Mouse (Mus musculus) ES-E14 (cell line): ENCODE measurements around the gene Nup210.

Experiments
- CHD2 ChIP-seq: IDR thresholded peaks from 2 replicates; pipeline ENCODE4 v1.6.1; 2014; ENCODE audit warnings: mild to moderate bottlenecking, low read depth, low read length, inconsistent platforms
- HCFC1 ChIP-seq: IDR thresholded peaks from 2 replicates; pipeline ENCODE4 v1.6.1; 2012; ENCODE audit warnings: low read length, inconsistent platforms, borderline replicate concordance; ENCODE audit not compliant: insufficient read depth
- MAFK ChIP-seq: IDR thresholded peaks from 2 replicates; pipeline ENCODE4 v1.6.1; 2014; ENCODE audit warnings: mild to moderate bottlenecking, low read depth, low read length, inconsistent platforms; ENCODE audit not compliant: insufficient read depth
- ZC3H11A ChIP-seq: IDR thresholded peaks from 2 replicates; pipeline ENCODE4 v1.6.1; 2012; ENCODE audit warnings: low read depth, mild to moderate bottlenecking, inconsistent platforms, low read length, borderline replicate concordance
- ZNF384 ChIP-seq: IDR thresholded peaks from 2 replicates; pipeline ENCODE4 v1.6.1; 2012; ENCODE audit warnings: low read depth, low read length, inconsistent platforms

GRCm38 (mm10) chr6:90987561-90988298, 128.9 kb downstream of the Nup210 start:
- no peak for TF ChIP-seq CHD2
- no peak for TF ChIP-seq ZNF384
- TF ChIP-seq ZC3H11A: no peak
- no peak for TF ChIP-seq HCFC1
- TF ChIP-seq MAFK: no peak
